Mouse (Mus musculus): ENCODE measurements around the gene Rpl27a.
A peak's percentile ranks its signal among the peaks of the same experiment; 100 is the strongest.

Gene Rpl27a

DNA sequence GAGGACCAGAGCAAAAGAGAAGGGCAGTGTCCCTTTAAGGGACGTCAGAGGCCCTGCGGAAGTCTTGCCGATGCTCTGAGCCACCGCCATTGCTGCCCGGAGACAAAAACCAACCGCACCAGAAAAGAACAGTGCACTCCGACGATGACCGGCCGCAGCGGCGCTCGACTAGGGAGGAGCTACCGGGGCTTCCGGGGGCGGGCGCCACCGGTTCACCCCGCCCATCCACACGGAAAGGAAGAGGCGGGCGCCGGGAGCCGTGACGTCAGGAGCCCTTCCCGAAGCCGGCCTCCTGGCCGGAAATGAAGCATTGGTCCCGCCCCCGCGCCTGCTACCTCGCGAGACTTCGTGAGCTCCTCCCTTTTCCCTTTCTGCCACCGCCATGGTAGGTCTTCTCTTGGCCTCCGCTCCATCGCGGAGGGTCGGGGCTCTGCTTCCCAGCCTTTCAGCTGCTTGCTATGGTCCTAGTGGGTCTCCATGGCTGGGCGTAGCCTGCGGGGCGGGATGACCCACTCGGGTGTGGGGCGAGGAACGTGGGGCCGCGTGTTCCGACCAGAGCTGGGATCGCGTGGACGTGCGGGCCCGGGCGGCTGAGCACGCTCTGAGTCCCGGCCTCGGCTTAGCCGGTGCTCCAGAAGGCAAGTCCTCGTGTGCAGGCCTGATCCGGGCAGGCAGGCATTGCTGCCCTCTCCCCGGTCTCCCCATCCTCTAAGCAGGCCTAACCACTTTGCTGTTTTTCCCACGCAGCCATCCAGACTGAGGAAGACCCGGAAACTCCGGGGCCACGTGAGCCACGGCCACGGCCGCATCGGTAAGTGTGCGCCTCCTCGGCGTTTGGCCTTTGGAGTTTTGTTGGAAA, at the start of gene Rpl27a:
Gene Rpl27a, plus strand, starts transcription at position 310 of the 859 bp plus-strand sequence.
- DNase-seq (ENCODE audit: low read depth): peak; percentile 99

DNA sequence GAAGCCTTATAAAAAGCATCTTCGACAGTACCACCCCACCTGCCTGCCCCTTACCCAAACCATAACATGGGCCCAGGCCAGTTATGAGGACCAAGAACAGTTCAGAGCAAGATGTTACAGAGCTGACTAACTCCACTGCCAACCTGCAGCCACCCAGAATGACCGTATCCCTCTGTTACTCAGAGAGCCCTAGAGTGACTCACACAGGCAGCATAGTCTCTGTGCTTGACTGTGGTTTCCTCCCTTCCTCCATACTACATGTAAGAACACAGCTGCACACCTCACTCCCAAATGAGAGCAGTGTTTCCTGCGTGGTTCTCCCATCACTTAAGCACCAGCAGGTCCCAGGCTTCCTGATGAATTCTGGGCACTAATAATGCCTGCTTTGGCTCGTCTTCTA, 48.2 kb upstream of the Rpl27a start:
- DNase-seq (ENCODE audit: low read depth): no peak

DNA sequence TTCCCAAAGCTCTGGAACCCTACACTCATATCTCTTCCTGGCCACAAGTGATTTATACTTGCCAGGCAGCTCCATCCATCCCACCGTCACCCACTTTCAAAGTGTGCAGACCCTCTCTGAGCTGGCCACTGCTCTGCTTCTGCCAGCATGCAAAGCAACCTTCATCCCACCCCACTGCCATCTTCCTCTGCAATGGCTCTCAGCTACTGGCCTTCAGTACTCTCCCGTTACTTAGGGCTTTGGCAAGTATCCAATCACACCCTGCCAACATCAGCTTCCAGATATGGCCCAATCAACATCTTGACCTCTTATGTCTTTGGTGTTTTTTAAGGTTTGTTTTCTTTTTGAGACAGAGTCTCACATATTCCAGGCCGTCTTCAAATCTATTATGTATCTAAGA, 41.0 kb upstream of the Rpl27a start:
- no peak for DNase-seq (ENCODE audit: low read depth)

DNA sequence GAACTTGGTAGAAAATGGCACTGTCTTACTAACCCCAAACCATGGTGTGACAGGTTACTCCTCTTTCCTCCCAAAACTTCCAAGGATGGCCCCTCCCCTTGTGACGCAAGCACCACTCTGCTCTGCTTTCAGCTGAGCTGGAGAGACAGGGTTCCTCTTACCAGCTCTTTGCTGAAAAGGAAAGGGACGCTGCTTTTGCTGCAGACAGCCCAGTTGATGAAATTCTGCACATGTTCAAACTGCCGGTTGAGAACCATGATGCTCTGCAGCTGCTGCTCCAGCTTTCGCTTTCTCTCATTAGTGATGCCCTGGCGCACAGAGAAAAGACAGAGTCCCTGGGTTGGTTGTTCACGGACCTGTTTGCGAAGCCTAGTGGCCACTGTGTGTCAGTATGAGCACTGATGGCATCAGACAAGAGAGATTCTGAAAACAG, 38.2 kb upstream of the Rpl27a start:
- DNase-seq (ENCODE audit: low read depth): peak; percentile 2

DNA sequence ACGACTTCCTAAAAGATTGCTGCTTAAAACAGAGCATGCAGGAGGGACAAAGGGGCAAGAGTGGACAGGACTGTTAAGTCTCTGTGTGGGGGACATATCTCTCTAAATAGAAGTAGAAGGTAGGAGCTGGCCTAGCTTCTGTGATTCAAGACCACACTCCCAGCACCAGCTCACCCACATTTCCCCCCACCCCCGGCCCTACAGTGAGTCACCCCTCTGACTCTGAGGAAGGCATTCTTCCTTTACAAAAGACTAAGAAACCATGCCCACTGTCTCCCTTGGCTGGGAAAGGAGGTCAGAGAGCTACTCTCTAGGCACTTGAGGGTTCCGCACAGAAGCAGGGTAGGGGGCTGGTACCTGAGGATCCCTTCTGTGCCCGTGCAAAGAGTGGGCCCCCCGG, 34.7 kb upstream of the Rpl27a start:
- DNase-seq (ENCODE audit: low read depth): no peak

DNA sequence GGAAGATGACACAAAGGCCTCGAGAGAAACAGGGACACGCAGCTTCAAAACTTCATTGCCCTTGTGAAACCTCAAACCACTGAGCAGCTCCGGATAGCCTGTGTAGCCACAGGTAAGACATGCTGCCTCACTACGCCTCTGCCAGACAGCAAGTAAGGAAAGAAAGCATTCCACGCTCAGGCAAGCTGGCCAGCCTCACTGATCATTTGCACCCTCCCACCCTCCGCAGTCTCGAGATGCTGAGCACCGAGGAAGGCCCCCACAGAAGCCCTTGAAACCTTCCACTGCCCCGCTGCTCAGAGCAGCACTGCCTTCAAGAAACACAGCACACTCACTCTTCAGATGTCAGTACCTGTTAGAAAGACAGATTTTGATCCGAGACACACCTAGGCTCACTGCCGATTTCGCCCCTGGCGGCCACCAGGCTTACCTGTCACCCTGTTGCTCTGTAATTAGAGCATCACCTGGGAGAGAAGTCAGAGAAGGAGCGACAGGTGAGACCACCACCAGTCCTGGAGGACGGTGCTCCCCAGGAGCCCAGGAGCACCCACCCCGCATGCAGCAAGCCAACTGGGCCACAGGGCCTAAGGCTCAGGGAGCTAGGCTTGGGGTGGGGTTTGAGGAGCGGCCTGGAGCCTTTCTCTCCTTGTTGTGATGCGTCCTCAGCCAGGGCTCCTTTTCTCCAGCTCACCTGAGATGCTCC, 26.2 kb upstream of the Rpl27a start:
- no peak for DNase-seq (ENCODE audit: low read depth)

DNA sequence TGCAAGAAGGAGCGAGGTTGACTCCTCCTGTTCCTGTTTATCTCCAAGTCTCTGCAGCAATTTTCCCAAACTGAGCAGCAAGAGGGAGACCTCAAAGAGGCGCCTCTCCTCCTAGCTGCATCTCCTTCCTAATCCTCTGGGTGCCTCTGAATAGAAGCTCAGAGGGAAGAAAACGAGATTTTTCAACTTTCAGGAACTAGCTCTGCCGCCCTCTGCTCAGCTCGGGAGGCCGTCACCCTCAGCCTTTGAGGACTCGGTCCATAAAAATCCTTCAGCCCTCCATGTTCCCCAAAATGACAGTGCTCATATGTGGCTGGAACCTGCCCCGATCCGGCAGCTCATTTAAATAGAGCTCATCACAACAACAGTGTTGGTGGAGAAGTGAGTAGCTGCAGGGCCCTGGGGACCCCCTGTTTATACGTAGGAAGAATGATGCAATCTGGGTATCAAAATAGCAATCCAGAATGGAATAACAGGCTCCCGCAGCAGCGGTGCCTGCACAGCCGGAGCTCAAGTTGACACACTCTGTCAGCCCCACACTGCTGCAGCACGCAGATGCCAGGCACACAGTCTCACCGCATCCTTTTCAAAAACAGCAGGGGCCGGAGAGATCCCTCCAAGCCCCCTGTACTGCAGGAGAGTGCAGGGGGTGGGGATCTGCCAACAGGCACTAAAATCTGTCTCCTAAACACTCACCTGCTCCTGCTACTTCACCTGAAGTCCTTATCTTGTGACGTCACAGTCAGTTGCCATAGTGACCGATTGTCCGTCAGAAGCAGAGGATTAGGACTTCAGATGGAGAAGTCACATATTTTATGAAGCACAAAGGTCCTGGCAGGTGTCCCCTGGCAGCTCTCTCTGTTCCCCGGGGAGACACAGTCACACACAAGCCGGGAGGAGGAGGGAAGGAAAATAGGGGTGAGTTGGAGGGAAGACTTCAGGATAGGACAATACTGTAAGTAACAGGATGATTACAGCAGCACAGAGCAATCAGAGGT, 25.3 kb upstream of the Rpl27a start:
- DNase-seq (ENCODE audit: low read depth): no peak

DNA sequence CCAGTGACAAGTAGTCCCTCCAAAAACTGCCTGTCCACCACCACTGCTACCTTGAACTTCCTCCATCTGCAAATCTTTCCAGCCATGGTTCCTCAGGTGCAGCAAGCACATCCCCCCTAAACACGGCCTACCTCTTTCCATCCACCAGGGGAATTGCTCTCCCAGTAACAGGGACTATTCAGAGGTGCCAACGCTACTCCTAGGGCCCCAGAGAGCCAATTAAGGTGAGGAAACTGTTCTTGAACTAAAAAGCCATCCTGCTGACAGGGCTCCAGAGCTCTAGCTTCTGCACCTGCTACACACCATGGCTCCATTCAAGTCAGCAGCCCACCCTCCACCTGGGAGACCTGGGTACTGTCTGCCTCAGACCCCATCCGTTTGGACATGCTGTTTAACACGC, 21.4 kb upstream of the Rpl27a start:
- no peak for DNase-seq (ENCODE audit: low read depth)

DNA sequence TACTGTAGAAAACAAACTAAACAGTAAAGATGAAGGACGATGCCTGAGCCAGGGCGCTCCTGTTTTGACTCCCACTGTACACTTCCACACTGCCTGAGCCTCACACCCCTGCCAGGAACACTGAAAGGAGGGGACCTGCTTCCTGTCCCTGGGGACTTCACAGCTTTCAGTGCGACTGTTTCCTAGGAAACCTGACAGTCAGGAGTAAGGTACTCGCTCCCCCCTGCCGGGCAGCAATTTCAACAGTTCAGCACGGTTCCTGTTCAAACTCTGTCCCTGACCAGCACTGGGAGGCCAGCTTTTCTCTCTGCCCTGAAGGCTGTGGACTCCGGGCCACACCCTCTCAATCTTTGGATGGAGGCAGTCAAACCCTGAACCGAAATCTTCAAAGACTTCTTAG, 11.8 kb upstream of the Rpl27a start:
- no peak for DNase-seq (ENCODE audit: low read depth)

DNA sequence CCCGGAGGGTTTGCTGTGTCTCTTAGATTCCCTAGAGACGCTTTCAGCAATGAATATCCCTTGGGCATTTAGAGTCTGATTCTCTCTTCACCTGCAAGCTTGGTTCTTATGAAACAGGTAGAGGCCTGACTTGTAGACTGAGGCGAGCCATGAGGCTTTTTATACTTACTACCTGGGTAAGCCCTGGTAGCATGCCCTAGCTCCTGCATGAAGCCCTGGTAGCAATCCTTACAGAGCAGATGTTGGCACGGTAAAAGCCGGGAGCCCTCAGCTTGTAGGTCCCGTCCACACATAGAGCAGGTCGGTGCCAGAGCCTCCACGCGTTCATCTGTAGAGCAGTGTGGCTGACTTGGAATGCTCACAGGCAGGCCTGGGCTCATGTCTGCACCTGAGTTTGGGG, 11.4 kb upstream of the Rpl27a start:
- DNase-seq (ENCODE audit: low read depth): no peak

DNA sequence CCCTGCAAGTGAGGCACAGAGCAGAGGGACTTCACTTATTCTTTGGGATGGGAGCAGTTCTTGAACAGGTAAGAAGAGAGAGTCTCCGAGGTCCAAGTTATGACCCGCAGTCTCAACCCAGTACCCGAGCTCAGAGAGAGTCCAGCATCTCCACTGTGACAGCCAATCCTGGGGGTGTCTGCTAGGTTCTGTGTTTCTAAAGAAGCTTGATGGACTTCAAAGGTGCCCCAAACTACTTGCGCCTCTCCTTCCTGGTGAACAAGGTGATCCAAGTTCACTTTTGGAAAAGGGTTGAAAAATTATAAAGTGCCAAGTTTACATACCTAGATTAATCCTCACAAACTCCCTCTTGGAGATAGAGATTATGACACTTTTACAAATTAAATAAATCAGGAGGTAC, 10.9 kb upstream of the Rpl27a start, which contains the start of gene Trim66:
Gene Trim66, minus strand, starts transcription at position 101 of the 400 bp plus-strand sequence.
- no peak for DNase-seq (ENCODE audit: low read depth)

DNA sequence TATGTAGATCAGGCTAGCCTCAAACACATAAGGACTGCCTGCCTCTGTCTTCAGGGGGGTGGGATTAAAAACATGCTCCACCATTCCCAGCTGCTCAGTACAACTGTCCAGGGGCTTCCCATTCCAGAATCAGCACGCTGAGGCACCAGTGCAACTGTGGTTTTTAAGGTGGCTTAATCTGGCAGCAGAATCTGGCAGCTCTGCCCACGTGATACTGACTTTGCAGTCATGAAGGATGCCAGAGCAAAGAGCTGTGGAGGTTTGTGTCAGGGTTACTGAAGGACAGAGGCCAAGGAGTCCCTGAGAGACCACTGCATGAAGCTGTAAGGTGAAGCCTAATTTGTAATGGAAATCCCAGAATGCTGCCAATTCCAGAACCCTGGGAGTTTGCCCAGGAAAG, 8.1 kb upstream of the Rpl27a start:
- no peak for DNase-seq (ENCODE audit: low read depth)

DNA sequence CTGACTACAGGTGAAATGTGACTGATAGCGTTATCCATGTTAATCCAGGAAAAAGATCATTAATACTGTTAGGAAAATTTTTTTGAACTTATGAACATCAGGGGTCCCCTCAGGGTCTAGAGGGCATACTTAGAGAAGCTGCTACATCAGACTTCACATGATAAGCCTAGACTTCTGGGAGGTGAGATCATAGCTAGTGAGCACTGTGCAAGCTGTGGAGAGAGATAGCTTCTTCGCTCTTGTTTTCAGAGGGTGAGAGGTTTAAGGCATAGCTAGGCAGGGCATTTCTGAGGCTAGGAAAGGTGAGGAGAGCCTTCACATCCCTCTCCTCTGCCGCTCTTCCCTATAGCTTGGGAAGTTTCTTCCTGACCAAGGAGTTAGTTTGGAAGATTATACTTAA, 7.1 kb upstream of the Rpl27a start:
- no peak for DNase-seq (ENCODE audit: low read depth)

DNA sequence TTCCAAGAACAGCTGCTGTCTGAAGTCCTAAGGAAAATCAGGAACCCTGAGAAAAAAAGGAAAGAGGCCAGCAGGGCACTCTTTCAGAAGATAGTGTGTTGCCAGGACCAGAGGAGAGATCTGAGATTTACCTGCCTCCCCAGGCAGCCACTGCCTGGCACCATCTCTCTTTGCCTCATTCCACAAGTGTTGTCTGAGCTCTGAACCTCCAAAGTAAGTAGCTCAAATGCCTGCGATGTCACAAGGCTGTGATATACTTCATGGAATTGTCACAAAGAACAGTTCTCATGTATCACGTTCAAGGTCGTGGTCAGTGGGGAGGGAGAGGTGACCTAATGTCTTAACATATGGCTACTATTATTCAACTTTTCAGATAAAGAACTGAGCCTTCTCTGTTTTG, 2.4 kb upstream of the Rpl27a start:
- no peak for DNase-seq (ENCODE audit: low read depth)

DNA sequence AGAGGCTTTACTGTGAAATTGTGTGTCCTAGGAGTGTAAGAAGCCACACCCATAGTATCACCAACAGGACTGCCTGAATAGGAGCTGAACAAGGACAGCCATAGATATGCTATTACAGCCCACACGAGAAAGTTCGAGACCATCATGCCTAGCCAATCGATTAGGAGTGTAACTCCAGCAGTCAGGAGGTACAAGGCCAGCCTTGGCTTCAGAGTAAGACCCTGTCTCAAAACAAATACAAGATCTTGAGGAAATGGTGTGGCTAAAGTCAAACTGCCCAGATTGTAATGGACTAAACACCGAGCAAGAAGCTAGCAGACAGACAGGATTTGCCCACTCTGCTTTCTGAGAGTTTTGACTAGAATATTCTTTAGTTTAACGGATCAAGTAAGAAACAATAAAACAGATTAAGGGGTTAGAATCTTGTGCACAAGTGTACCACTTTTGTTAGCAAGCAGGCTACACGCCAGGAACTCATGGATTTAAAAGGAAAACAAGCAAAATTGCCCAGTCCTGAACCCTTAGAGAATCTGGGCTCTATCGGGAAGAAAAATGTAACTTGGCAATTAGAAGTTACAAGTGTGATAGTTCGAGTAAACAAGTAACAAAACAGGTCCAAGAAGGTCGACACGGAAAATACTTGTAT, 788 bp upstream of the Rpl27a start:
- DNase-seq (ENCODE audit: low read depth): no peak

DNA sequence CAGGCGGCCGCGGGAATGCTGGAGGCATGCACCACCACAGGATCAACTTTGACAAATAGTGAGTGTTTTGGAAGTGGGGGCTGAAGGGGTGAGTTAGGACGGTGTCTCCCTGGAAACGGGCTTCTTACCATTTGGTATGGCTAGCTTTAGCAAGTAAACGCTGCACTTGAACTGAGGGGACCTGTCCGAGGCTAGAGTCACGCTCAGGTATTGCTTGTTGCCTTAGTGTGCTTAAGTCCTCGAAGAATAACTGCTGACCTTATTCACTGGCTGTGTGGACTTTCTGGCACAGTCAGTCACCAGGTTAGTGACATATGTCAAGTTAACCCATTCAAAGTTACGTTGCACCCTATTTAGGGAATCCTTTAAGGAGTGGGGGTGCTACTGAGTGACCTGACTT, 989 bp downstream of the Rpl27a start:
- DNase-seq (ENCODE audit: low read depth): peak; percentile 38

DNA sequence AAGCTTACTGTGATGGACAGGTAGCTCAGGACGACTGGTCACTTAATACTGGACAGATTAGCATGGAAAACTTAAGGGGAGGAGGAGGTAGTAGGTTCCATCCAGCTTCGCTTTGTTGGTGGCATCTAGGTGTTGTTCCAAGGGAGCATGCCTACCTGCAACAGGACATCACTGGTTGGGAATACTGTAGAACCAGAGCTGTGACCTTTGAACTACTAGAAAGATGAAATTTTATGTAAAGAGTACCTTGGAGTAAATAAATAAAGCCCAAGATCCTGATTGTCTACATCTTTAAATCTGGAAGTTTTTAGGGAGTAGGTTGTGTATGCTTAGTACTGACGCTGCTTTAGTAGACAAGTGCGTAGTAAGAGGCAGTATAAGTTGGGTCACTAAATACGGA, 3.1 kb downstream of the Rpl27a start:
- no peak for DNase-seq (ENCODE audit: low read depth)

DNA sequence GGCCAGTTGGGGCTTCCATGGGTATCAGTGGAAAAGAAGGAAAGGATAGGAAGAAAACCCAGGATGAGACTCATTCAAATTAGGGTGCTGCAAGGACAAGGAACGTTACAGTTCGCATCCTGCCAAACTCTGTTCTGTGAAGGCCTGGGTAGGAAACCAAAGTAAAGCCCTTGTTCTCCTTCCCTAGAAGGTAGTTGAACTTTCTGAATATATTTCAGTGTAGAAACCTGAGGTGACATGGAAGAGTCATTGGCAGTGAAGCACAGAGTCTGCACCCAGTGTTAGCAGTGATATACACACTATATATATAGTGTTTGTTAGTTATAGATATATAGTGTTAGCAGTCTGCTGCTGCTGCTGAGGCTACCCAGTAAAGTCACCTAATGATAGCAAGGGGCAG, 4.4 kb downstream of the Rpl27a start:
- DNase-seq (ENCODE audit: low read depth): no peak

DNA sequence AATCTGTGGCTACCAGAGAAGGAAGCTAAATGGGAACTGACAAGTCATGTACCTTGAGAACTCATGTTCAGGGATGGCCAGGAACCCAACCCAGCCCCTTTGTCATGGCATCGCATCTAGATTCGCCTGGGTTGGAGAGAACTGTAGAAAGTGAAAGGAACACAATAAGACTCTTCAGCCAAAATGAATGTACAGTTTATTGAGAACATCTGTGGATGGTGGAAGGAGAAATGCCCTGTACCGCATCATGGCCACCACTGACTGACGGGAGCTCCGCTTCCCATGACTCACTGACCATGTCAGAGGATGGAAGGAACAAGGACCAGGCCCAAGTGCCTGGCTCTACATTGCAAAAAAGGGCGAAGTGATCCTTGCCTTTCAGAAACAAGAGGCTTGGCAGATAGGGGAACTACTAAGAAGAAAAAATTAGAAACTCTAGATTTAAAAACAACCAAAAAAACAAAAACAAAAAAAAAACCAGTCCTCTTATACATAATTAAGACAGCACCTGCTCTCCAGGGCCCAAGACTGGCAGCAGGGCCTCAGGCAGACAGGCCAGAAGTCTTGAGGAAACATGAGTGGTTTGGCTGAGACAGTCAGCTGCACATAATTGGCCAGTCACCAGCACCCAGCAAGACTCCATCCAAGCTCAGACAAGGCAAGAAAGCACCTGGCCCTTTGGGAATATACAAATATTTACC, 4.9 kb downstream of the Rpl27a start:
- DNase-seq (ENCODE audit: low read depth): no peak

DNA sequence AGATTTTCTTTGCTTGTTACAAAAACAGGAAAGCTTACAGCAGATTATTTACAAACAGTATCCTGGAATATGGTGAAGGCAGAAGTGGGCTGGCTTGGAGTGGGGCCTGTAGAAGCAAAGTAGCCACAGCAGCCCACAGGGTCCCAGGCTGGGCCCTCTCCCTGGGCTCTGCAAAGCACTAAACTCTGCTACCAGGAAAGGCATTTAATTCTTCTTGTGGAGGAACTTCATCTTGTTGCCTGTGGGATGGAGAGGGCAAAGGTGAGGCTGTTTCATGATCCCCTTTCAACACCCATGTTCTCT, 5.4 kb downstream of the Rpl27a start:
- DNase-seq (ENCODE audit: low read depth): no peak

DNA sequence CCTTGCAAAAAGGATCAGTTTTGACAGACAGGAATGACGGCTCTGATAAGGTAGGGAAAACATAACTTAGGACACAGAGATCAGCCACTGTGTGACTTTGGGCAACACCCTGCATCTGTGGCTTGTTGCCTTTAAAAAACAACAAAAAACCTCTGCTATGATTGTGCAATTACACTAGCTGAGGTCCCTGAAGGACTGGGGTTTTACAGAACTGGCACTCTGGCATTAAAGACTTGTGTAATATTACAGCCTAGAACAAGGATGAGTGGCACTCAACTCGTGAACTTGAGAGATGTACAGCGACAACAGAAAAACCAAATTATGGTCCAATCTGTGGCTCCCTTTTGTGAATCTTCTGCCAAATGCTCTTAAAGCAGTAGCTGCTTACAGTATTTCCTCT, 5.8 kb downstream of the Rpl27a start:
- DNase-seq (ENCODE audit: low read depth): no peak

All from induced T-regulatory cell, adult 2 months (primary cell).